Mouse (Mus musculus): ENCODE measurements at regions not wholly inside any gene's neighbourhood (a gene's known extent, or its start where the extent isn't known, plus 50 kb on each side); places are given as distances from the start of the nearest gene placed in this dataset.

- Histone ChIP-seq H3K9ac (no peak overlapping the region), H3K9me3 (no peaks in the 10 kb centered on the region), H3K4me3 (no peak overlapping the region), H3K27ac (no peak overlapping the region), H3K27me3 (replicated peaks) (no peaks in the 10 kb centered on the region), H3K36me3 (replicated peaks) (no peaks in the 10 kb centered on the region), H3K4me2 (no peak overlapping the region), H3K4me1 (no peaks in the 10 kb centered on the region)
- 49% methylated on average over 2 of the region's 2 CpGs for WGBS
- no peak for ATAC-seq (replicated peaks)
Measured at GRCm38 (mm10) chr1:32092221-32092620, 80.3 kb upstream of the Khdrbs2 start.

GRCm38 (mm10) chr1:32092994-32093665, 79.4 kb upstream of the Khdrbs2 start:
- H3K4me1 ChIP-seq, result no peaks in the 10 kb centered on the region
- no peak overlapping the region for H3K4me3 ChIP-seq
- 43% methylated on average over 1 of the region's 1 CpGs for WGBS
- no peak overlapping the region for H3K4me2 ChIP-seq
- H3K27ac ChIP-seq, result no peak overlapping the region
- no peaks in the 10 kb centered on the region for H3K9me3 ChIP-seq
- no peaks in the 10 kb centered on the region for H3K27me3 ChIP-seq (replicated peaks)
- H3K9ac ChIP-seq, result no peak overlapping the region
- H3K36me3 ChIP-seq (replicated peaks), result no peaks in the 10 kb centered on the region
- 0 out of 2 replicates have a peak, but pooled peaks have one; percentile 48 for ATAC-seq (replicated peaks)

- Histone ChIP-seq H3K9ac (no peak overlapping the region), H3K36me3 (replicated peaks) (no peaks in the 10 kb centered on the region), H3K4me2 (no peak overlapping the region), H3K4me3 (no peak overlapping the region), H3K27me3 (replicated peaks) (no peaks in the 10 kb centered on the region), H3K9me3 (no peaks in the 10 kb centered on the region), H3K4me1 (no peaks in the 10 kb centered on the region), H3K27ac (no peak overlapping the region)
- ATAC-seq (replicated peaks), result no peak
Measured at GRCm38 (mm10) chr1:32104064-32104463, 68.5 kb upstream of the Khdrbs2 start.
